Mouse (Mus musculus): ENCODE measurements around the gene Pacs1.

- TF ChIP-seq CTCF (IDR thresholded peaks at IDR 0.05; ENCODE audit: low read depth, low read length) (no peak), GATA1 (IDR thresholded peaks at IDR 0.05; ENCODE audit: borderline replicate concordance, low read length) (no peak), TAL1 (conservative IDR thresholded peaks at IDR 0.05; ENCODE audit: low read depth, low read length) (no peak)
Observed at GRCm38 (mm10) chr19:5122492-5122891, 150.4 kb downstream of the Pacs1 start.

Measured in G1E (cell line).